Mouse (Mus musculus): Measurements from ENCODE around the gene Trpm5. TPM values are rescaled to one million over a fixed set of nuclear protein-coding genes. Genes with fewer than 3 reads are reported as not detected.

Trpm5 gene
- total RNA-seq, 4 experiments from 2014 or later, result 0.16 TPM; not detected in 3

GRCm38 (mm10) chr7:143040561-143040960, 53.9 kb downstream of the Trpm5 start:
- DNase-seq (ENCODE audit: low spot score in 2 of 2), result no peak

GRCm38 (mm10) chr7:143038174-143038931, 56.1 kb downstream of the Trpm5 start:
- no peak for DNase-seq (ENCODE audit: low spot score in 2 of 2)

GRCm38 (mm10) chr7:143037306-143037705, 57.1 kb downstream of the Trpm5 start:
- no peak for DNase-seq (ENCODE audit: low spot score in 2 of 2)

- DNase-seq (ENCODE audit: low spot score in 2 of 2), result no peak
Observed at GRCm38 (mm10) chr7:143036787-143037186, 57.7 kb downstream of the Trpm5 start.

GRCm38 (mm10) chr7:143034519-143035450, 59.7 kb downstream of the Trpm5 start:
- no peak for DNase-seq (ENCODE audit: low spot score in 2 of 2)

- DNase-seq (ENCODE audit: low spot score in 2 of 2), result no peak
Observed at GRCm38 (mm10) chr7:143034112-143034511, 60.3 kb downstream of the Trpm5 start.

GRCm38 (mm10) chr7:143033581-143033980, 60.9 kb downstream of the Trpm5 start:
- no peak for DNase-seq (ENCODE audit: low spot score in 2 of 2)

GRCm38 (mm10) chr7:143031816-143032215, 62.6 kb downstream of the Trpm5 start:
- DNase-seq (ENCODE audit: low spot score in 2 of 2), result no peak

GRCm38 (mm10) chr7:143027196-143027595, 67.2 kb downstream of the Trpm5 start:
- no peak for DNase-seq (ENCODE audit: low spot score in 2 of 2)

GRCm38 (mm10) chr7:143025496-143025895, 68.9 kb downstream of the Trpm5 start:
- no peak for DNase-seq (ENCODE audit: low spot score in 2 of 2)

GRCm38 (mm10) chr7:143024293-143024692, 70.1 kb downstream of the Trpm5 start:
- no peak for DNase-seq (ENCODE audit: low spot score in 2 of 2)

- DNase-seq (ENCODE audit: low spot score in 2 of 2), result no peak
Observed at GRCm38 (mm10) chr7:143023499-143023898, 70.9 kb downstream of the Trpm5 start.

GRCm38 (mm10) chr7:143021356-143022164, 72.9 kb downstream of the Trpm5 start:
- no peak for DNase-seq (ENCODE audit: low spot score in 2 of 2)

- DNase-seq (ENCODE audit: low spot score in 2 of 2), result no peak
Observed at GRCm38 (mm10) chr7:143020764-143021163, 73.7 kb downstream of the Trpm5 start.

GRCm38 (mm10) chr7:143020040-143020439, 74.4 kb downstream of the Trpm5 start:
- no peak for DNase-seq (ENCODE audit: low spot score in 2 of 2)

Other genes starting within 250 kb of the Trpm5 start
- gene Th, start 163.5 kb downstream of the Trpm5 start, total RNA-seq (2022), result under 1 TPM; 0.39 to 0.89 (median 0.53) TPM
- gene Ascl2, start 125.4 kb downstream of the Trpm5 start, total RNA-seq (2022), result under 1 TPM; 0.27 to 0.85 (median 0.36) TPM
- under 1 TPM in 2 of 4 experiments, not detected in 2; 0.70 to 0.75 TPM for gene Tspan32, start 89.6 kb downstream of the Trpm5 start, total RNA-seq (2022)
- 100 to 1,000 TPM; 413 to 631 (median 486) TPM for gene Cd81, start 41.9 kb downstream of the Trpm5 start, total RNA-seq (2022)
- gene Tssc4, start 25.4 kb downstream of the Trpm5 start, total RNA-seq (2022), result 10 to 100 TPM; 34.2 to 46.9 (median 38.5) TPM
- 1 to 10 TPM in 1 of 4 experiments, under 1 TPM in 3; 0.61 to 1.2 (median 0.83) TPM for gene Kcnq1, start 11.7 kb upstream of the Trpm5 start, total RNA-seq (2022)